Mouse (Mus musculus) kidney, adult 2 months (tissue): ENCODE results near the gene Msi2. TPM values are rescaled to one million over a fixed set of nuclear protein-coding genes. Genes with fewer than 3 reads are reported as not detected.

Experiments
- DNase-seq: peaks from one replicate; pipeline ENCODE4 v3.0.0; 2021
- H3K27ac ChIP-seq: fragments of 200-500 bp; 2 replicates; pipeline ENCODE4 v1.5.1; 2012; ENCODE audit warnings: low read depth, low read length, control low read depth, inconsistent platforms; ENCODE audit not compliant: insufficient read depth
- H3K27me3 ChIP-seq: fragments of 200-500 bp; replicated peaks from 2 replicates; pipeline ENCODE4 v1.6.1; 2012; ENCODE audit warnings: mild to moderate bottlenecking, moderate library complexity, low read length, inconsistent platforms; ENCODE audit not compliant: control insufficient read depth, insufficient read depth
- H3K36me3 ChIP-seq: fragments of 200-500 bp; 2 replicates; pipeline ENCODE4 v1.6.1; 2012; ENCODE audit warnings: mild to moderate bottlenecking, moderate library complexity, low read length, inconsistent platforms; ENCODE audit not compliant: control insufficient read depth, insufficient read depth
- H3K4me1 ChIP-seq: fragments of 200-500 bp; 2 replicates; pipeline ENCODE4 v1.6.1; 2011; ENCODE audit warnings: low read length; ENCODE audit not compliant: control insufficient read depth, insufficient read depth
- H3K4me3 ChIP-seq: fragments of 200-500 bp; 2 replicates; pipeline ENCODE4 v1.5.1; 2011; ENCODE audit warnings: mild to moderate bottlenecking, low read depth, low read length, control low read depth; ENCODE audit not compliant: insufficient read depth
- CTCF ChIP-seq: fragments of 200-500 bp; conservative IDR thresholded peaks from 2 replicates; pipeline ENCODE4 v1.5.1; 2011; ENCODE audit warnings: low read depth, mild to moderate bottlenecking, control low read depth, low read length, moderate library complexity, mixed read lengths; ENCODE audit not compliant: insufficient read depth, insufficient read length
- POLR2A ChIP-seq: fragments of 200-500 bp; IDR thresholded peaks from one replicate; pipeline ENCODE4 v1.6.1; 2011; ENCODE audit warnings: low read depth, low read length, control low read depth
- WGBS: fragments of 180-500 bp; shearing (Covaris S2); methylation state at CpG from one replicate; pipeline ENCODE4 v1.1.7; 2018; 5-methylcytosine and 5-hydroxymethylcytosine counted together
- polyA plus RNA-seq: library from polyadenylated mRNA; depleted of rRNA; stranded (reverse); fragments of >200 nt; gene quantifications from 2 replicates; pipeline ENCODE4 v1.2.3, GENCODE M21; 2012

Msi2 gene
- polyA plus RNA-seq, 1 experiment = 43.5 TPM

- Histone ChIP-seq H3K4me1 (peaks cover 18% of the 10 kb centered on the region), H3K4me3 (no peak overlapping the region), H3K27me3 (no peaks in the 10 kb centered on the region), H3K27ac (no peak overlapping the region), H3K36me3 (no peaks in the 10 kb centered on the region)
- 92% methylated on average over 10 of the region's 10 CpGs for WGBS
- no peak for DNase-seq
- TF ChIP-seq POLR2A (no peak), CTCF (no peak)
Measured at GRCm38 (mm10) chr11:88400926-88401325, 317.4 kb downstream of the Msi2 start.

GRCm38 (mm10) chr11:88400235-88400634 lies 318.1 kb downstream of the Msi2 start:
- H3K27me3 ChIP-seq = no peaks in the 10 kb centered on the region
- peak; percentile 62 for DNase-seq
- TF ChIP-seq POLR2A (no peak), CTCF (no peak)
- H3K4me1 ChIP-seq = peaks cover 21% of the 10 kb centered on the region
- H3K27ac ChIP-seq = no peak overlapping the region
- H3K36me3 ChIP-seq = no peaks in the 10 kb centered on the region
- 77% methylated on average over 6 of the region's 6 CpGs for whole genome bisulfite sequencing
- H3K4me3 ChIP-seq = no peak overlapping the region

GRCm38 (mm10) chr11:88399431-88399830 lies 318.9 kb downstream of the Msi2 start:
- Histone ChIP-seq H3K27me3 (no peaks in the 10 kb centered on the region), H3K4me1 (peaks cover 18% of the 10 kb centered on the region), H3K36me3 (no peaks in the 10 kb centered on the region), H3K4me3 (no peak overlapping the region), H3K27ac (no peak overlapping the region)
- no peak for DNase-seq
- no peak for TF ChIP-seq CTCF
- TF ChIP-seq POLR2A = no peak
- 60% methylated on average over 5 of the region's 5 CpGs for WGBS

- 87% methylated on average over 5 of the region's 5 CpGs for WGBS
- TF ChIP-seq POLR2A (no peak), CTCF (no peak)
- H3K27me3 ChIP-seq = no peaks in the 10 kb centered on the region
- H3K36me3 ChIP-seq = no peaks in the 10 kb centered on the region
- peaks cover 14% of the 10 kb centered on the region for H3K4me1 ChIP-seq
- no peak overlapping the region for H3K27ac ChIP-seq
- DNase-seq = no peak
- H3K4me3 ChIP-seq = no peak overlapping the region
Measured at GRCm38 (mm10) chr11:88399028-88399427, 319.3 kb downstream of the Msi2 start.

- H3K27ac ChIP-seq = no peak overlapping the region
Measured at GRCm38 (mm10) chr11:88395076-88395990, 323.0 kb downstream of the Msi2 start.

GRCm38 (mm10) chr11:88394341-88395075 lies 323.8 kb downstream of the Msi2 start:
- WGBS = 66% methylated on average over 19 of the region's 19 CpGs
- no peak overlapping the region for H3K27ac ChIP-seq
- peak; percentile 38 for DNase-seq
- H3K36me3 ChIP-seq = no peaks in the 10 kb centered on the region
- H3K27me3 ChIP-seq = no peaks in the 10 kb centered on the region
- peaks cover 10% of the 10 kb centered on the region for H3K4me1 ChIP-seq
- no peak for TF ChIP-seq POLR2A
- no peak for TF ChIP-seq CTCF
- no peak overlapping the region for H3K4me3 ChIP-seq

More at GRCm38 (mm10) chr11:88395076-88395990, 323.0 kb downstream of the Msi2 start:
- H3K4me3 ChIP-seq = no peak overlapping the region
- WGBS = 58% methylated on average over 8 of the region's 8 CpGs
- peak; percentile 43 for DNase-seq
- H3K36me3 ChIP-seq = no peaks in the 10 kb centered on the region
- TF ChIP-seq POLR2A (no peak), CTCF (no peak)
- peaks cover 13% of the 10 kb centered on the region for H3K4me1 ChIP-seq
- H3K27me3 ChIP-seq = no peaks in the 10 kb centered on the region

GRCm38 (mm10) chr11:88392715-88393114 lies 325.6 kb downstream of the Msi2 start:
- Histone ChIP-seq H3K36me3 (no peaks in the 10 kb centered on the region), H3K27ac (no peak overlapping the region), H3K4me1 (peaks cover 10% of the 10 kb centered on the region), H3K4me3 (no peak overlapping the region), H3K27me3 (no peaks in the 10 kb centered on the region)
- no peak for DNase-seq
- TF ChIP-seq CTCF = no peak
- no peak for TF ChIP-seq POLR2A
- 78% methylated on average over 10 of the region's 10 CpGs for WGBS
